Mouse (Mus musculus): ENCODE data around the gene Uba6. TPM values are rescaled to one million over a fixed set of nuclear protein-coding genes. Genes with fewer than 3 reads are reported as not detected.

Uba6 gene
- polyA plus RNA-seq, 1 experiment, result 5.1 TPM

DNA sequence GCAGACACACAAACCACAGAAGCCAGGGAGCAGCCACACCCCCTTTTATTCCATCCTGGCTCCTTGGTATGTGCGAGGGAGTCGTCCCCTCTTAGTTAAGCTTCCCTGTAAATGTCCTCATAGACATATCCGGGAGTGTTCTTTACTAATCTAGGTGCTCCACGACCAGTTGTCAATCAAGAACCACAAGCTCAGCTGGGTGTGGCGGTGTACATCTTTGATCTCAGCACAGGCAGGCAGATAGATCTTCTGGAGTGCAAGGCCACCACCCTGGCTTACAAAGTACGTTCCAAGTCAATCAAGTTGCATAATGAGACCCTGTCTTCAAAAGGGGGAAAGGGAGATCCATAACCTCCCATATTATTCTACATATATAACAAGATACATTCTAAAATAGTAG lies 103.5 kb downstream of the Uba6 start:
- Histone ChIP-seq H3K4me3 (replicated peaks; ENCODE audit: control insufficient read depth, low read depth, low read length) (no peak overlapping the region), H3K27ac (ENCODE audit: control insufficient read depth, insufficient read depth, low read depth, low read length, poor library complexity) (peak overlapping the region; percentile 22; the same call in 1 of the 2 replicates), H3K4me1 (ENCODE audit: control insufficient read depth, insufficient read depth, low read length) (peaks cover 4% of the 10 kb centered on the region; the same call in 1 of the 2 replicates)
- 63% methylated on average over 6 of the region's 6 CpGs for WGBS
- TF ChIP-seq POLR2A (IDR thresholded peaks at IDR 0.05; ENCODE audit: borderline replicate concordance, control insufficient read depth, low read depth, low read length), result no peak
- no peak for TF ChIP-seq CTCF (IDR thresholded peaks at IDR 0.05; ENCODE audit: control insufficient read depth, insufficient read depth, low read length)

DNA sequence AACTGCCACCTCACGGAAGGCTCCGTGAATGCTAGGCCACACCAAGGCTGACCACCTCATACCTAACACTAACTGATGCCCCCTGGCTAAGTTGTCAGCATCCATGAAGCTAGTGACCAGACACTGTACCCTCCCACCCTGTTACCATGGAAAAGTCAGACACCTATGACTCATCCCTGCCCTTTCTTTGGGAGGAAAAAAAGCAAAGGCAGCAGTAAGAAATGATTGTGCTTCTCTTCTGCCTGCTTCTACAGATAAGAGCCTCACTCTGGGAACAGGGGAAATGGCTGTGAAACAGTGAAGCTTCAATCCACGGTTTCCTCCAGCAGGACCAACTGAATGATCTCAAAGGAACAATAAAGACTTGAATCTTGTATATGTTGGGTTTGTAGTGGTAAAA lies 104.2 kb downstream of the Uba6 start:
- Histone ChIP-seq H3K27ac (ENCODE audit: control insufficient read depth, insufficient read depth, low read depth, low read length, poor library complexity) (peak overlapping the region; percentile 90; the same call in 1 of the 2 replicates), H3K4me1 (ENCODE audit: control insufficient read depth, insufficient read depth, low read length) (peaks cover 4% of the 10 kb centered on the region; the same call in 1 of the 2 replicates), H3K4me3 (replicated peaks; ENCODE audit: control insufficient read depth, low read depth, low read length) (no peak overlapping the region)
- TF ChIP-seq CTCF (IDR thresholded peaks at IDR 0.05; ENCODE audit: control insufficient read depth, insufficient read depth, low read length) (no peak), POLR2A (IDR thresholded peaks at IDR 0.05; ENCODE audit: borderline replicate concordance, control insufficient read depth, low read depth, low read length) (no peak)
- WGBS, result 5% methylated on average over 3 of the region's 3 CpGs

DNA sequence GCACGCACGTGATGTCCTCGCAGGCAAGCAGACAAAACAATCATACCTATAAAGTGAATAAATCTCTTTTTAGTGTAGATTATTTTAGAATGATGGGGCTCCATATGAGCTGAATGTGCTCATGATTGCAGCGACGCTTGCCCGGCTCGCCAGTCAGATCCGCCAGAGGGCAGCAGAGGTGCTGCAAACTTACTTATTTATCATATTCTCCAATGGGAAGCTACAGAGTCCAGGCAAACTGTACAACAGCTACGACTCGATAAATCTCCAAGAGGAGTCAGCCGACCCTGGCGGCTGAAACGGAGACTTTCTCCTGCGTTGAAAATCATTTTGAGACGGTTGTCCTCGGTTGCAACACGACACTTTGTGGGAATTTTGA lies 106.1 kb downstream of the Uba6 start:
- Histone ChIP-seq H3K27ac (ENCODE audit: control insufficient read depth, insufficient read depth, low read depth, low read length, poor library complexity) (peak overlapping the region; percentile 35), H3K4me1 (ENCODE audit: control insufficient read depth, insufficient read depth, low read length) (peaks cover 4% of the 10 kb centered on the region; the same call in 1 of the 2 replicates), H3K4me3 (replicated peaks; ENCODE audit: control insufficient read depth, low read depth, low read length) (peak overlapping the region; percentile 72)
- TF ChIP-seq POLR2A (IDR thresholded peaks at IDR 0.05; ENCODE audit: borderline replicate concordance, control insufficient read depth, low read depth, low read length) (no peak), CTCF (IDR thresholded peaks at IDR 0.05; ENCODE audit: control insufficient read depth, insufficient read depth, low read length) (peak; percentile 90)
- WGBS, result under 1% methylated on average over 17 of the region's 17 CpGs

GRCm38 (mm10) chr5:86065876-86066550 lies 106.6 kb downstream of the Uba6 start:
- no peak for TF ChIP-seq CTCF (IDR thresholded peaks at IDR 0.05; ENCODE audit: control insufficient read depth, insufficient read depth, low read length)
- no peak for TF ChIP-seq POLR2A (IDR thresholded peaks at IDR 0.05; ENCODE audit: borderline replicate concordance, control insufficient read depth, low read depth, low read length)
- H3K4me1 ChIP-seq (ENCODE audit: control insufficient read depth, insufficient read depth, low read length), result peaks cover 4% of the 10 kb centered on the region; the same call in 1 of the 2 replicates
- peak overlapping the region; percentile 72 for H3K4me3 ChIP-seq (replicated peaks; ENCODE audit: control insufficient read depth, low read depth, low read length)
- WGBS, result under 1% methylated on average over 17 of the region's 17 CpGs
- H3K27ac ChIP-seq (ENCODE audit: control insufficient read depth, insufficient read depth, low read depth, low read length, poor library complexity), result peak overlapping the region; percentile 35

DNA sequence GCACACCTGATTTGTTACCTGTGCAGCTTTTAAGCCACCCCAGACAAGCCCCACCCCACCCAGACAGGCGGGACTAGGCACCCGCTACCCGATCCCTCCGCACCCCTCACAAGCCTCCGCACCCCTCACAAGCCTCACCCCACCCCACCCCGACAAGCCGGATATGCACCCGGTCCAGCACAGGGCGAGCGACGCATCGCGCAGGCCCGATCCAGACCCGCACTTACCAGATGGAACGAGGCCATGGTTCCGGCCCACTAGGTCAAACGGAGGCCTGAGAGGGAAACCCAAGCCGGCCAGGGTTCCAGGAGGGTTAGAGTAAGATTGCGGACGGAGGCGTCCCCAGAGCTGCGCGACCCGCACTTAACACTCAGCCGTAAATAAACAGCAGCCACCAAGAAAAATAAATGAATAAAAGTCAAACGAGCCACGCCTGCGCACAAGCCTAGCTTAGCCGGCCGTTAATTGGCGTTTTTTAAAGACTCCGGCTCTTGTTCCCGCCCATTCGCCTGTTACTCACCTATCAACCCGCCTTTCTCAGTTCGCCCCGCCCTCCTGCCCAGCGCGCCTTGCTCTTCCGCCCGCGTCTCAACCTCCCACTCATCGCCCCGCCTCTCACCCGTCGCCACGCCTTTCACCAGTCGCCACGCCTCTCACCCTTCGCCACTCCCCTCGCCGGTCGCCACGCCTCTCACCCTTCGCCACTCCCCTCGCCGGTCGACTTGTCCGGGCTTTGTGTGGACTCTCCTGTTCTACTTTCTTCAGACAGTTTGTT lies 107.3 kb downstream of the Uba6 start, which contains the start of gene Cenpc1:
Gene Cenpc1, minus strand, starts transcription at position 483 of the 775 bp plus-strand sequence.
- H3K4me3 ChIP-seq (replicated peaks; ENCODE audit: control insufficient read depth, low read depth, low read length), result peak within 1 kb of the TSS; percentile 92
- peaks cover 4% of the 10 kb centered on the region; the same call in 1 of the 2 replicates for H3K4me1 ChIP-seq (ENCODE audit: control insufficient read depth, insufficient read depth, low read length)
- H3K27ac ChIP-seq (ENCODE audit: control insufficient read depth, insufficient read depth, low read depth, low read length, poor library complexity), result peak within 1 kb of the TSS; percentile 96
- TF ChIP-seq CTCF (IDR thresholded peaks at IDR 0.05; ENCODE audit: control insufficient read depth, insufficient read depth, low read length) (no peak), POLR2A (IDR thresholded peaks at IDR 0.05; ENCODE audit: borderline replicate concordance, control insufficient read depth, low read depth, low read length) (peak; percentile 44; the same call in 1 of the 2 replicates)
- WGBS, result under 1% methylated on average over 60 of the region's 60 CpGs

DNA sequence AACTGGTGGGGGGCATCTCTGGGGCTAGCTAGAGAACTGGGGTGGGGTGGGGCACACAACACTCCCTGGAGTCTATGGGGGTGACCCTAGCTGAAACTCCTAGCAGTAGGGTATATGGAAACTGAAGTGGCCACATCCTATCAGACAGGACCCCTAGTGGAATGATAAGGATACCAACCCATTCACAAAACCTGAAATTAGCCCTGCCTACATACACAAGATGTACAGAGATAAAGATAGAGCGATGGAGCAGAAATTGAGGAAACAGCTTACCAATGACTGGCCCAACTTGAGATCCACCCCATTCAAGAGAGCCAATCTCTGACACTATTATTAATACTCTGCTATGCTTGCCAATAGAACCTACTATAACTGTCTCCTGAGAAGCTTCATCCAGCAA lies 109.1 kb downstream of the Uba6 start:
- 15% methylated on average over 1 of the region's 1 CpGs for WGBS
- H3K4me3 ChIP-seq (replicated peaks; ENCODE audit: control insufficient read depth, low read depth, low read length), result no peak overlapping the region

More for the DNA sequence above, 109.1 kb downstream of the Uba6 start:
- Histone ChIP-seq H3K4me1 (ENCODE audit: control insufficient read depth, insufficient read depth, low read length) (peaks cover 4% of the 10 kb centered on the region; the same call in 1 of the 2 replicates), H3K27ac (ENCODE audit: control insufficient read depth, insufficient read depth, low read depth, low read length, poor library complexity) (no peak overlapping the region)
- no peak for TF ChIP-seq POLR2A (IDR thresholded peaks at IDR 0.05; ENCODE audit: borderline replicate concordance, control insufficient read depth, low read depth, low read length)
- TF ChIP-seq CTCF (IDR thresholded peaks at IDR 0.05; ENCODE audit: control insufficient read depth, insufficient read depth, low read length), result no peak

Other genes starting within 250 kb of the Uba6 start
- 14.6 and 16.1 TPM in 2 replicates for gene Cenpc1, start 107.2 kb downstream of the Uba6 start, polyA plus RNA-seq (2011; ENCODE audit: insufficient read depth, insufficient read length, low replicate concordance, missing spikeins)
- 6.9 and 30.1 TPM in 2 replicates for gene Stap1, start 101.1 kb downstream of the Uba6 start, polyA plus RNA-seq (2011; ENCODE audit: insufficient read depth, insufficient read length, low replicate concordance, missing spikeins)
- not detected in 2 replicates for gene Gnrhr, start 25.1 kb upstream of the Uba6 start, polyA plus RNA-seq (2011; ENCODE audit: insufficient read depth, insufficient read length, low replicate concordance, missing spikeins)
- not detected in 2 replicates for gene Tmprss11c, start 116.5 kb upstream of the Uba6 start, polyA plus RNA-seq (2011; ENCODE audit: insufficient read depth, insufficient read length, low replicate concordance, missing spikeins)
- gene Tmprss11d, start 200.6 kb upstream of the Uba6 start, polyA plus RNA-seq (2011; ENCODE audit: insufficient read depth, insufficient read length, low replicate concordance, missing spikeins), result not detected in 2 replicates

Measured in bone marrow, adult 2 months (tissue).